Mouse (Mus musculus): ENCODE measurements around the gene Clspn.

DNA sequence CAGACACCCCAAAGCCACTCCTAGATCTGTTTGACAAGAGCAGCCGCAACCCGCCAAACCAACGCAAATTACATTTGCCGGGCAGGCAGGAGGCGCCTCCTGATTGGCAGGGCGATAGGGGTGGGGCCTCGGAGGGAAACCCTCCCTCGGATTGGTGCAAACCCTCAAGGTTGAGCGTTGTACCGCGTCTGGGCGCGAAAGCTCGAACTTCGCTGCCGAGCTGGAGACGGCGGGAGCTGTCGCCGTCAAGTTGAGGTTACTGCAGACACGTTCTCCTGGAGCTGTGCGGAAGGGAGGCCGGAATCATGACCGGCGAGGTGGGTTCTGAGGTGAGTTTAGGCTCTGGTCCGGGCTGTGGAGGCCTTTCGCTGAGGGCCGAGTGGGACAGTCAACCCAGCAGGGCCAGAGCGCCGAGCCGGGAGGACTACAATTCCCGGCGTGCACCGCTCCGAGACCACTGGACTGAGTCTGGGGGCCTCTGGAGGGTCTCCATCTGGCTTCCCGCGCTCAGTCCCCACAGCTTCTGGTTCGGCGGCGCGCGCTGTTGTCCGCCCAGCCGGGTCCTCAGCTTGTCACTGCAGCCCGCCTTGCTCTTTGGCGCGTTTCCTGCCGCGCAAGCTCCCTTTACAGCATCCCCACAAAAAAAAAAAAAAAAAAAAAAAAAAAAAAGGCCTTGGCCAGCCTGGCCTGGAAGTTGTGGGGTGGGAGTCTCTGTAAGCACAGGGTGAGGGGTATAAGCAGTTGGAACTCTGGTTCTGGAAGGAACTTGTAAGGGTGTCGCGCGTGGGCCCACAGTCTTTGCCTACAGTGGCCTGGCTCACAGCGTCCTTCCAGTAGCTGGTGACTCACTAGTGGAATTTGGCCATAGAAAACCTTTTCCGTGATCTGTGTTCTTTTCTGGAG is at the start of gene Clspn:
- TF ChIP-seq CTCF (IDR thresholded peaks at IDR 0.05; ENCODE audit: low read depth) (no peak), EP300 (IDR thresholded peaks at IDR 0.05; ENCODE audit: low read depth) (no peak)
